Mouse (Mus musculus): Measurements from ENCODE around the gene Zfp948. TPM values are rescaled to one million over a fixed set of nuclear protein-coding genes. Genes with fewer than 3 reads are reported as not detected.

The Zfp948 gene
- total and polyA plus RNA-seq, 3 experiments, result 2.1 to 22.6 (median 13.8) TPM

- no peaks in the 10 kb centered on the region for H3K9me3 ChIP-seq (replicated peaks)
- H3K4me1 ChIP-seq (ENCODE audit: insufficient read depth, low read depth, low read length), result peaks cover 37% of the 10 kb centered on the region
- no peak for ATAC-seq (ENCODE audit: extremely low read depth, insufficient number of reproducible peaks, low FRiP score, poor library complexity, severe bottlenecking)
- TF ChIP-seq POLR2AphosphoS5 (IDR thresholded peaks at IDR 0.05; ENCODE audit: insufficient replicate concordance, low read depth, low read length) (no peak), GATA2 (IDR thresholded peaks at IDR 0.05; ENCODE audit: borderline replicate concordance, low read depth, low read length) (no peak), GATA1 (IDR thresholded peaks at IDR 0.05; ENCODE audit: borderline replicate concordance, low read length) (no peak), CTCF (IDR thresholded peaks at IDR 0.05; ENCODE audit: low read depth, low read length) (no peak), TAL1 (conservative IDR thresholded peaks at IDR 0.05; ENCODE audit: low read depth, low read length) (no peak)
- H3K4me3 ChIP-seq (ENCODE audit: low read depth, low read length), result no peak overlapping the region
- peaks cover 3% of the 10 kb centered on the region for H3K36me3 ChIP-seq (replicated peaks)
- no peak for DNase-seq (ENCODE audit: low spot score)
- no peaks in the 10 kb centered on the region for H3K27me3 ChIP-seq (ENCODE audit: insufficient read depth, low read length)
These were observed 30.1 kb upstream of the Zfp948 start for GRCm38 (mm10) chr17:21536676-21537075.

GRCm38 (mm10) chr17:21557831-21558230 is 9.0 kb upstream of the Zfp948 start:
- Histone ChIP-seq H3K4me3 (ENCODE audit: low read depth, low read length) (no peak overlapping the region), H3K27me3 (ENCODE audit: insufficient read depth, low read length) (no peaks in the 10 kb centered on the region), H3K4me1 (ENCODE audit: insufficient read depth, low read depth, low read length) (no peaks in the 10 kb centered on the region), H3K36me3 (replicated peaks) (peaks cover 20% of the 10 kb centered on the region), H3K9me3 (replicated peaks) (no peaks in the 10 kb centered on the region)
- no peak for DNase-seq (ENCODE audit: low spot score)
- ATAC-seq (ENCODE audit: extremely low read depth, insufficient number of reproducible peaks, low FRiP score, poor library complexity, severe bottlenecking), result no peak
- TF ChIP-seq GATA2 (IDR thresholded peaks at IDR 0.05; ENCODE audit: borderline replicate concordance, low read depth, low read length) (no peak), TAL1 (conservative IDR thresholded peaks at IDR 0.05; ENCODE audit: low read depth, low read length) (no peak), POLR2AphosphoS5 (IDR thresholded peaks at IDR 0.05; ENCODE audit: insufficient replicate concordance, low read depth, low read length) (no peak), GATA1 (IDR thresholded peaks at IDR 0.05; ENCODE audit: borderline replicate concordance, low read length) (no peak), CTCF (IDR thresholded peaks at IDR 0.05; ENCODE audit: low read depth, low read length) (no peak)

- ATAC-seq (ENCODE audit: extremely low read depth, insufficient number of reproducible peaks, low FRiP score, poor library complexity, severe bottlenecking) (peak; percentile 58), DNase-seq (ENCODE audit: low spot score) (peak; percentile 19)
- no peak for TF ChIP-seq GATA1 (IDR thresholded peaks at IDR 0.05; ENCODE audit: borderline replicate concordance, low read length)
- no peak for TF ChIP-seq TAL1 (conservative IDR thresholded peaks at IDR 0.05; ENCODE audit: low read depth, low read length)
- TF ChIP-seq CTCF (IDR thresholded peaks at IDR 0.05; ENCODE audit: low read depth, low read length), result peak; percentile 46
- H3K9me3 ChIP-seq (replicated peaks), result no peaks in the 10 kb centered on the region
- no peaks in the 10 kb centered on the region for H3K36me3 ChIP-seq (replicated peaks)
- H3K27me3 ChIP-seq (ENCODE audit: insufficient read depth, low read length), result no peaks in the 10 kb centered on the region
- H3K4me3 ChIP-seq (ENCODE audit: low read depth, low read length), result peak overlapping the region; percentile 77
- H3K4me1 ChIP-seq (ENCODE audit: insufficient read depth, low read depth, low read length), result peaks cover 14% of the 10 kb centered on the region
These were observed 588 bp upstream of the Zfp948 start for GRCm38 (mm10) chr17:21566220-21566619.

GRCm38 (mm10) chr17:21567696-21568095 is 888 bp downstream of the Zfp948 start:
- ATAC-seq (ENCODE audit: extremely low read depth, insufficient number of reproducible peaks, low FRiP score, poor library complexity, severe bottlenecking), result no peak
- TF ChIP-seq GATA1 (IDR thresholded peaks at IDR 0.05; ENCODE audit: borderline replicate concordance, low read length) (no peak), POLR2AphosphoS5 (IDR thresholded peaks at IDR 0.05; ENCODE audit: insufficient replicate concordance, low read depth, low read length) (no peak), CTCF (IDR thresholded peaks at IDR 0.05; ENCODE audit: low read depth, low read length) (no peak), GATA2 (IDR thresholded peaks at IDR 0.05; ENCODE audit: borderline replicate concordance, low read depth, low read length) (no peak), TAL1 (conservative IDR thresholded peaks at IDR 0.05; ENCODE audit: low read depth, low read length) (no peak)
- Histone ChIP-seq H3K27me3 (ENCODE audit: insufficient read depth, low read length) (no peaks in the 10 kb centered on the region), H3K4me1 (ENCODE audit: insufficient read depth, low read depth, low read length) (peaks cover 14% of the 10 kb centered on the region), H3K4me3 (ENCODE audit: low read depth, low read length) (peak overlapping the region; percentile 77; the same call in 1 of the 2 replicates), H3K36me3 (replicated peaks) (peaks cover 4% of the 10 kb centered on the region), H3K9me3 (replicated peaks) (no peaks in the 10 kb centered on the region)
- DNase-seq (ENCODE audit: low spot score), result no peak

GRCm38 (mm10) chr17:21579080-21579479 is 12.3 kb downstream of the Zfp948 start:
- TF ChIP-seq POLR2AphosphoS5 (IDR thresholded peaks at IDR 0.05; ENCODE audit: insufficient replicate concordance, low read depth, low read length), result no peak
- no peak for TF ChIP-seq TAL1 (conservative IDR thresholded peaks at IDR 0.05; ENCODE audit: low read depth, low read length)
- no peak for TF ChIP-seq CTCF (IDR thresholded peaks at IDR 0.05; ENCODE audit: low read depth, low read length)
- no peak for TF ChIP-seq GATA2 (IDR thresholded peaks at IDR 0.05; ENCODE audit: borderline replicate concordance, low read depth, low read length)
- no peak for TF ChIP-seq GATA1 (IDR thresholded peaks at IDR 0.05; ENCODE audit: borderline replicate concordance, low read length)
- peaks cover 9% of the 10 kb centered on the region for H3K4me1 ChIP-seq (ENCODE audit: insufficient read depth, low read depth, low read length)
- DNase-seq (ENCODE audit: low spot score), result no peak
- H3K36me3 ChIP-seq (replicated peaks), result peaks cover 22% of the 10 kb centered on the region
- no peaks in the 10 kb centered on the region for H3K9me3 ChIP-seq (replicated peaks)
- no peaks in the 10 kb centered on the region for H3K27me3 ChIP-seq (ENCODE audit: insufficient read depth, low read length)
- ATAC-seq (ENCODE audit: extremely low read depth, insufficient number of reproducible peaks, low FRiP score, poor library complexity, severe bottlenecking), result no peak
- H3K4me3 ChIP-seq (ENCODE audit: low read depth, low read length), result no peak overlapping the region

GRCm38 (mm10) chr17:21579493-21580175 is 12.8 kb downstream of the Zfp948 start:
- H3K27me3 ChIP-seq (ENCODE audit: insufficient read depth, low read length), result no peaks in the 10 kb centered on the region
- no peaks in the 10 kb centered on the region for H3K9me3 ChIP-seq (replicated peaks)
- H3K36me3 ChIP-seq (replicated peaks), result peaks cover 19% of the 10 kb centered on the region
- peaks cover 9% of the 10 kb centered on the region for H3K4me1 ChIP-seq (ENCODE audit: insufficient read depth, low read depth, low read length)
- no peak overlapping the region for H3K4me3 ChIP-seq (ENCODE audit: low read depth, low read length)
- peak; percentile 8 for DNase-seq (ENCODE audit: low spot score)
- peak; percentile 82 for ATAC-seq (ENCODE audit: extremely low read depth, insufficient number of reproducible peaks, low FRiP score, poor library complexity, severe bottlenecking)
- TF ChIP-seq GATA2 (IDR thresholded peaks at IDR 0.05; ENCODE audit: borderline replicate concordance, low read depth, low read length), result no peak
- peak; percentile 68 for TF ChIP-seq CTCF (IDR thresholded peaks at IDR 0.05; ENCODE audit: low read depth, low read length)
